Mouse (Mus musculus) G1E (cell line): Measurements from ENCODE around the gene Timm17b.

Experiments used
- CTCF ChIP-seq: IDR thresholded peaks from 2 replicates; pipeline ENCODE4 v1.5.1; 2012; ENCODE audit warnings: low read depth, low read length, inconsistent platforms, mixed read lengths
- GATA1 ChIP-seq: IDR thresholded peaks from 2 replicates; pipeline ENCODE4 v1.6.1; 2012; ENCODE audit warnings: borderline replicate concordance, low read length, inconsistent platforms, mixed read lengths
- POLR2AphosphoS5 ChIP-seq: IDR thresholded peaks from 2 replicates; pipeline ENCODE4 v1.6.1; 2012; ENCODE audit warnings: low read depth, low read length, inconsistent platforms; ENCODE audit not compliant: insufficient replicate concordance
- TAL1 ChIP-seq: conservative IDR thresholded peaks from 2 replicates; pipeline ENCODE4 v1.6.1; 2012; ENCODE audit warnings: low read depth, low read length, inconsistent platforms, mixed read lengths

- no peak for TF ChIP-seq CTCF
- no peak for TF ChIP-seq GATA1
- no peak for TF ChIP-seq TAL1
- TF ChIP-seq POLR2AphosphoS5, result no peak
These were observed 29.2 kb downstream of the Timm17b start, which contains the start of gene Eras for GRCm38 (mm10) chrX:7928270-7928790.
